Mouse (Mus musculus) kidney, postnatal 14 days (tissue): ENCODE data around the gene Ctrc.
"Not testable (repeated sequence)": the region's sequence is repeated elsewhere in the genome, so short reads cannot be mapped to it uniquely, and the experiment has no call there.

Experiments
- DNase-seq: peaks from one replicate; pipeline ENCODE4 v3.0.0; 2022; ENCODE audit warnings: mixed read lengths

Ctrc gene

GRCm38 (mm10) chr4:141781201-141781985 is 64.8 kb downstream of the Ctrc start:
- no peak for DNase-seq

DNA sequence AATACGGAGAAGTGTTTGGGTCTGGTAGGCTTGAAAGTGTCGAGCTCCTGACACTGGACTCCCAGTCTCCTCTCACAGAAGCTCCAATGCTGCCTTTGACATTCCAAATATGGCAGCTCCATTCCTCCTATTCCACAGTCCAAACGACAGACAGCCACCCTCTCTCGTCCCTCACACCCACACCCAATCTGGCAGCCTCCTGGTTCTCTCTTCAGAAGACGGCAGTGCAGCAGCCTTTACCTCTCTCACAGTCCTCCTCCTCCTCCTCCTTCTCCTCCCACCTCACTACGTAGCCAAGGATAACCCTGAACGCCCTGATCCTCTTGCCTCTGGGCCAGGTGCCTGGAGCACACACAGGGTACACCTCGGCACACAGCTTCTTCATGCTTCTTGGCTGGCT is 66.3 kb downstream of the Ctrc start:
- DNase-seq, result no peak

DNA sequence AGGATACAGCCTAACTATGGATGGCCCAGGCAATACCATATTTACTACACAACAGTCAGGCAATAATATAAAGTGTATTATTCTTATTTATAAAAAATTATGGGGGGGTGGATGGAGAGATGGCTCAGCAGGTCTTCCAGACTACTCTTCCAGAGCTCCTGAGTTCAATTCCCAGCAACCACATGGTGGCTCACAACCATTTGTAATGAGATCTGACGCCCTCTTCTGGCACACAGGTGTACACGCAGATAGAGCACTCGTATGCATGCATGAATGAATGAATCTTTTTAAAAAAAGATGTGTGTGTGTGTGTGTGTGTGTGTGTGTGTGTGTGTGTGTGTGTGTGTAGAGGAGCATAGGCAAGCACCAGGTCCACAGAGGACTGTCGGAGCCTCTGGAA is 73.1 kb downstream of the Ctrc start:
- DNase-seq, result not testable (repeated sequence)

DNA sequence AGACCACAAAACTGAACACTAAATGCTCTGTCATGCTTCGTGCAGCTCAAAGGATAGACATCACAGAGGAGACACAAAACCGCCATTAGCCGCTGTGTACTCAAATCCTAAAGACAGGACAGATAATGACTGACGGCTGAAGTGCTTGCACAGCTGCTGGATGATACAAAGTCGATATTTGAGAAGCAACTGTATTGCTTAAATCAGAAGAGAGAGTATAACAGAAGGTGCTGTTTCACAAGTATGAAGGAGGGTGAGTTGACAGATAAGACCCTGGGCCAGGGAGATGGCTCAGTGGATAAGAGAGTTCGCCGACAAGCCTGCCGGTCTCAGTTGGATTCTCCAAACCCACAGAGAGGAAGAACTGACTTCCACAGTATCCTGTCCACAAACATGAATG is 74.3 kb downstream of the Ctrc start:
- no peak for DNase-seq

DNA sequence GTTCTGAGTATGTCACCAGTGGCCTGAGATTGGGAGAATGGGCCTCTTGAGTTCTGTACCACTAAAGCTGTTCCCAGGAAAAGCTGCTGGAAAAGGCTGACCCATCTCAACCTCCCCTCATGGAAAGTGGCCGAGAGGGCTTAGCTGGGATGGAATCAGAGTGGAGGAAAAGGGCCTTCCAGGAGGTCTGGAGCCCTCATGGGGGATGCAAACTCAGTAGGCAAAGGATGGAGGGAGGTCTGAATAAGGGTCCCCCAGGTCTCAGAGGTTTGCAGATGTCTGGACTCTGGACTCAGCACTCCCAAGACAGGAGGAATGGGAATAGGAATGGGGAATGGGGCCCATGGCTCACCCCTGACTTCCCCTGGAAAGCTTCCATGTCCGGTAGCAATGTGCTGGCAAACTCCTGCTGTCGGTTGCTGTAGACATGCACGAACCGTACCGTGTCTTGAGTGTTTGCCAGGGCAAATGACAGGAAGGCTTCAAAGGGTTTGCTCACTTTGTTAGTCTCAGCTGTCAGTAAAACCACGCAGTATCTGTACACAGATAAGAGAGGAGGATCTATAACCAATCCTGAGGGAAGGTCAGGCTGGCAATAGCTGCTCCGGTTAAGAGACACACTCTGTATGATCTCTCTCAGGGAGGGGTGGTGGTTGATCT is 76.5 kb downstream of the Ctrc start:
- no peak for DNase-seq

- peak; percentile 23 for DNase-seq
These were observed 78.7 kb downstream of the Ctrc start for GRCm38 (mm10) chr4:141767353-141768036.

DNA sequence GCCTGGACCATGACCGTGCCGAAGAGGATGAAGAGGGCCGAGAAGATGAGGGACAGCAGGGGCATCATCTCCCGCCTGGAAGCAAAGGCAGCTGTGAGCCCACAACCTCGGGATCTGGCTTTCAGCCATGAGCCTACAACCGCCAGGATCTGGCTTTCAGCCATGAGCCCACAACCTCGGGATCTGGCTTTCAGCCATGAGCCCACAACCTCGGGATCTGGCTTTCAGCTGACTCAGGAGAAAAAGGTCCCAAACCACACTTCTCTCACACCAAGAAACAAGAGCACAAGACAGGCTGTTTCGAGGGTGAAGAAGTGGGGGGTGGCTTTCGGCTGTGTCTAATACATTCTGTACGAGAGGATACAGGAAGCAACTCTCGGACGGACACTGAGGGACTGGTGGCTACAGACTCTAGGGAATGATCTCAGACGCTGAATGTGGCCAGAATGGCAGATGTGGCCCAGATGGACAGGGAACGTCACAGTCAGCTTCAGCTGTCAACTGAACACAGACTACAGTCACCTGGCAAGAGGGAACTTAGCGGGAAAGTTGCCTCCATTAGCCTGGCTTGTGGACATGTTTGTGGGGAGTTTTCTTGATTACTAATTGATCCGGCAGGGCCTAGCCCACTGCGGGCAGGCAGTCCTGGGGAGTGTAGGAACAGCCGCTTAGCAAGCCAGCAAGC is 79.3 kb downstream of the Ctrc start:
- DNase-seq, result peak; percentile 77

- no peak for DNase-seq
These were observed 79.9 kb downstream of the Ctrc start for GRCm38 (mm10) chr4:141766316-141766667.

- no peak for DNase-seq
These were observed 81.2 kb downstream of the Ctrc start for GRCm38 (mm10) chr4:141765008-141765407.
